Mouse (Mus musculus) forelimb bud, embryonic 11.5 days (tissue): ENCODE results near the gene Igsf3.

ENCODE experiments used
- DNase-seq: peaks from one replicate; pipeline ENCODE4 v3.0.0-alpha.2; 2012; ENCODE audit warnings: low read depth, low spot score

Gene Igsf3

GRCm38 (mm10) chr3:101444437-101444836 lies 67.6 kb downstream of the Igsf3 start:
- DNase-seq, result no peak

- DNase-seq, result no peak
These were observed 70.4 kb downstream of the Igsf3 start for GRCm38 (mm10) chr3:101447239-101447638.

DNA sequence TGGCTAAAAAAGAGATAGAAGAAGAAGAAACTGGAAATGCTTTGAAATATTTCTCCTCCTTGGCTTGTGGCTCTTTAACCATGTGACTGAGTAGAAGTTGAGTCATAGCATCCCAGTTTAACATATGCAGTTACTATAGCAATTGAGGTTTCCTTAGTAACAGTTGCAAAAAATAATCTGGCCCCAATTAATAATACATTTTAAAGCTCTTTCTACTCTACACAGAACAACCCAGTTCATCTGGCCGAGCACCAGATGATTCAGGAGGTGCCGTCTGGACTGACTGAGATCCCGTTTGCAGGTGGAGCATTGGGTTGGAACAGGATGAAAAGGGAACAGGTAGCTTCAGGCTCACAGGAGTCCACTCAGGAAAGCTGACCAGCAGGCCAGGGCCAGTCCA lies 71.9 kb downstream of the Igsf3 start:
- no peak for DNase-seq

GRCm38 (mm10) chr3:101450811-101451428 lies 74.0 kb downstream of the Igsf3 start:
- DNase-seq, result no peak

- no peak for DNase-seq
These were observed 83.7 kb downstream of the Igsf3 start for GRCm38 (mm10) chr3:101460618-101461017.

DNA sequence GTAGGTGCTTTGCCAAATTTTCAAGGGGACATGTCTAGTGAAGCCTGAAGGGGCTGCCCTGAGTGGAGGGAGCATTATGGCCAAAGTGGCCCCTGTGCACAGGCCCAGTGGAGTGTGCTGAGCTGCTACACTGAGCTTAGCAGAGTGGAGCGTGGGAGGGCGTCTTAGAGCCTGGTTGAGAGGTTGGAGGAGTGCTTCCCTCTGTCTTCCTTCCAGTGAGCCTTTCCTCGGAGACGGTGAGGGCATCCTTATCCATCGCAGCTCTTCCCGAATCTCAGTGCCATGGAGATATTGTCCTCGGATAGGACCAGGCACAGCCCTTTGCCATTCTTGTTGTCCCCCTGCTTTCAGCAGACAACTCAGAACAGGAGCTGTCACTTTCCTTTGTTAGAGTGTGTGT lies 84.2 kb downstream of the Igsf3 start:
- DNase-seq, result no peak

DNA sequence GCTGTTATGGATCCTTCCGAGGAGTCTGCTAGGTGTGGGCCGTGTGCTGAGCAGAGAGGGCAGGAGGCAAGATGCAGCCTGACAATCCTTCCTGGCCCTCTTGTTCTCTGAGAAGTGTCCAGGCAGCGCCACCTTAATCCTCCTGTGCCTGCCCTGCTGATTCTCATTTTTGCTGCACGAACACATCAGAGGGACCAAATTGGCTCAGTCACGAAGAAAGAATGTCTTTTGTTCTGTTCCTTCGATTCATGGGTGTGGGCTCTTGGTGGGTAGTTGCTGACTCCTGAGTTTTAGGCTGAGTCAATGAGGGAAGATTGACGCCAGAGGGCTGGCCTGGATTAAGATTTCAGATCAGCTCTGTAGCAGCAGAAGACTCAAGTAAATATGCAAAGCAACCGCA lies 84.9 kb downstream of the Igsf3 start:
- no peak for DNase-seq

DNA sequence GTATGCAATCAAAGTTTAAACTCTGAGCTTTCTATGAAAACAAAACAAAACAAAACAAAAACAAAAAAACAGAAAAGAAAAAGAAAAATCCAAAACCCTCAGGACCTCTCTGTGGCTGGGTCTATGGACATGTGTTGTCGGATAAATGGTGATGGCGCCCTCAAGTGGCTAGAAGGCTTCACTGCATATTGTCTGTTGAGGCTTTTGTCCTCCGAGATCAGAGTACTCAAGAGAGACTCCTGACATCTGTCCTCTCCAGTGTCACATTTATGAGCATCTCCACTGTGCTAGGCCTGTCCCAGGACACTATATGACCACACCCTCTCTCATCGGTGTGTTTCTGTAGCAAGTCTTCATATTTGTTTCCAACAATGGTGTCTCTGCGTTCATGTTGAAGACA lies 85.4 kb downstream of the Igsf3 start:
- DNase-seq, result peak; percentile 83

- no peak for DNase-seq
These were observed 86.6 kb downstream of the Igsf3 start for GRCm38 (mm10) chr3:101463491-101463890.

GRCm38 (mm10) chr3:101469675-101470074 lies 92.8 kb downstream of the Igsf3 start:
- no peak for DNase-seq

DNA sequence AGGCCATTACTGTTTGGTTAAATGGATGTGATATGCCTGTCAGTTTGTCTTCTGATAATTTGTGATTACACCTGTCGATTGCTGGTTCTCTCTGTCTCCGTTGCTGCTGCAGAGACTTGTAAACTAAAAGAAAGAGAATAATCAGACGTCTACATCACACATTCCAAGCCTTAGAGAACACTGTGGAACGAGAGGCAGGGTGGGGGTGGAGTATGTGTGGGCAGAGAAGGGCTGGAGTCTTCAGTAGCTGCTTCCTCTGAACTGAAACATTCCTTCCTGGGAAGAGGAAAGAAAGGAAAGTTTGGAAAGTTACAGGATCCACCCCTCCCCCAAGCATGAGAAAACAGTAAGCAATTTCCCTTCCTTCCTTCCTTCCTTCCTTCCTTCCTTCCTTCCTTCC lies 95.0 kb downstream of the Igsf3 start:
- no peak for DNase-seq

GRCm38 (mm10) chr3:101481951-101482350 lies 105.1 kb downstream of the Igsf3 start:
- DNase-seq, result no peak

DNA sequence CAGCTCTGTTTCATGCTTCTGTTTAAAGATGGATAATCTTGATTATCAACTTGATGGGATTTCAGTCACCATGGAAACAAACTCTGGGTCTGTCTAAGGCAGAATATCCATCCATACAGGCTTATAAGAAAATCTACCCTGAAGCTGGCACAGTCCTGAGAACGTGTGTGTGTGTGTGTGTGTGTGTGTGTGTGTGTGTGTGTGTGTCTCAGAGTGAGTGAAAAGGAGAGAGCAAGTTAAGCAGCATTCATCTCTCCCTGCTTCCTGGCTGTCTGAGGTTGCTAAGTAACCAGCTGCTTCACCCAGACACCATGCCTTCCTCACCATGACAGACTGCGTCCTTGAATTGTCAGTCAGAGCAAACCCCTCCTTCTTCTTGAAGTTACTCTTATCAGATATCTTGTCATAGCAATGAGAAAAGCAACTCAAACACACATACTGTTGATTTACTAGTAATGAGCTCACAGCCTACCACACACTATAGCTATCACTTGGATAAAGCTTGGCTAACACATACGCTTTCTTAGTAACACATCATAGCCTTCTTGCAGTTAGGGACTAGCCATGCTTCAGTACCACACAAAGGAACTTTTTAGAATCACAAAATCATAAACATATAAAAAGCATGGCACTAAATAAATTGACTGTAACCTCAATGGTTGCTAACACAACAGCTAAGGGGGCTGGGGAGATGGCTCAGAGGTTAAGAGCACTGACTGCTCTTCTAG lies 106.5 kb downstream of the Igsf3 start:
- DNase-seq, result no peak

DNA sequence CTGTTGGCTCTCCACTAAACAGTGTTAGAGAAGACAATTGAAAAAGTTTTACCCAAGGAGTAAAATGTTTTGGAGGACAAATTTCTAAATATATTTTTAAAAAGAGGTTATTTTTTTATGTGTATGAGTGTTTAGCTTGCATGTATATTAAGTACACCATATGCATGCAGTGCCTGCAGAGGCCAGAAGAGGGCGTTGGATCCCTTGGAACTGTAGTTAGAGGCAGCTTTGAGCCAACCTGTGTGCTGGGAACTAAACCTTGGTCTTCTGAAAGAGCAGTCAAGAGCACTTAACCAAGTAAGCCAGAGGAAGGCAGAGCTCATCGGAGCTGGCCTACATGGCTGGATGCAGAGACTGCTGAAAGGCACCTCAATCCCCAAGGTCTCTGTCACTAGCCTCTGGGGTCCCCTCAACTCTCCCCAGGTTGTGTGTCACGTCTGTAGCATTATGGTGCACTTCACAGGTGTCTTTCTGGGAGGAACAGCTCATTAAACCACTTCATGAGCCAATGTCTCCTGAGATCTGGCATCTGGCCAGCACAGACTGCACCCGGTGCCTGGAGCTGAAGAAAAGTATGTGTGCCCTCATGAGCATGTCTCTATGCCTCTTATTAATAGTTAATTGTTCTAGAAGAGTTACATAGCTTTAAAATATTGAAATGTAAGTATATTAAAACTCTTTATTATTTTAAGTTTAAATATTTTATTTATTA lies 109.3 kb downstream of the Igsf3 start:
- no peak for DNase-seq

DNA sequence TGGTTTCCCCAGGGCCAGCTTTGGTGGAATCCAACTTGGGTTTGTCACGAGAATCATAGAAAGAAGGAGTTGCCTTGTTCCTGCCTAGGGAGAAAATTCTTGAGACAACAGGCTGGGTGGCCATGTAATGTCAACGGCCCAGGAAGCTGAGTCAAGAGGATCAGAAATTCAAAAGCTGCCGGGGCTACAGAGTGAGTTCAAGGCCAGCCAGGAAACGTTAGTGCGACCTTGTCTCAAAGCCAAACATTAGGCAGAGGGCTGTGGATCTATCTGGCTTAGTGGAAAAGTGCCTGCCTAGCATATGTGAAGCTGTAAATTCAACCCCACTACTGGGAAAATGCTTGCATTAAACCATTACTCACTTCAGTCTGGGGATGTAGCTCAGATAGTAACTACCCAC lies 110.6 kb downstream of the Igsf3 start:
- DNase-seq, result no peak

DNA sequence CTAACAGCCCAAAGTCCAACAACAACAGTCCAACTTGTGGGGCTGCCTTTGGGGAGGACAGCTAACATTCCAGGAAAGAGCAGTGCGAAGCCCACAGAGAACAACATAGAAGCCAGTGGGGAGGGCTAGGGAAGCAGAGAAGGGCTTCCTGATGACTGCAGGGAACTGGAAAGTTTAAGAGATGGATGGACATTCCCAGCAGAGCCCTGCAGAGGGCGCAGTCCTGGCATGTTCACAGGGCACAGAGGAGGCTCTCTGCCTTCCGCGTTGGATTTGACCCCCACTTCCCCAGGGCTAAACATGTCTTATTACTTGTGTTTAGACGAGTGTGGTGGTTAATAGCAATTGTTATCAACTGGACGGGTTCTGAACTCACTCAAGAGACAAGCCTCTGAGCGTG lies 111.3 kb downstream of the Igsf3 start:
- no peak for DNase-seq

DNA sequence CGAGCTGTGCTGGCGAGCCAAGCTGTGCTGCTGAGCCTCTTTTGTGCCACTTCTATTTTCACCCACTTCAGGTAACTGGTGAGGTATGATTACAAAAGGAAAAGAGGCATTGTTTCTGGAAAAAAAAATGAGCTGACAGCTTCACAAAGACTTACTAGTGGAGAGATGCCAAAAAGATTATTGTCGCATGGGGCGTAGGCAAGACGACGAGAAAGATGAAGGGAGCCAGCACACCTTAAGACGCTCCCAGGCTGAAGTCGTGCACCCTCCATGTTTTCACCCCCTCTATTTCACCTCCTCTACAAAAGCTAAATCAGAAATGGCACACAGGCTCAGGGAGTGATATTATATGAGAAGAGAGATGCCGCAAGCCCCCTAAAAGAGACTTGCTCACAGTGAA lies 113.6 kb downstream of the Igsf3 start:
- DNase-seq, result no peak

DNA sequence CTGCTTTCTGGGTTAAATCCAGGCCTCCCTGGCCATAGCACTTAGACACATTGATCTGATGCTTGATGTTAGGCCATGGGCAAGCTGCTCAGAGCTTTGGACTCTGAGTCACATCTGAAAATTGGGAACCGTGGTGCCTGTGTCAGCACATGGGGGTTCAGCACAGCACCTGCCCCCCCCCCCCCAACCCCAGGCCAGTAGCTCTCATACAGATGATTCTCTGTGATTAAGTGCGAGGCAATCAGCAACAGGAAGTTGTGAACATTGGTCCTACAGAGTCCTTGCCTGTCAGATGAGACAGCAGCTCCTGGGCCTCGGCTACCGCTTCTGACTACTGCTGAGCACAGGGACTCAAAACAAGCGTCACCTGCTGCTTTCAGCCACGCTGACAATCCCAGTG lies 116.0 kb downstream of the Igsf3 start:
- no peak for DNase-seq

- peak; percentile 93 for DNase-seq
These were observed 117.1 kb downstream of the Igsf3 start for GRCm38 (mm10) chr3:101493937-101494459.

GRCm38 (mm10) chr3:101497432-101498030 lies 120.6 kb downstream of the Igsf3 start:
- DNase-seq, result no peak

- no peak for DNase-seq
These were observed 123.0 kb downstream of the Igsf3 start for GRCm38 (mm10) chr3:101499906-101500305.

DNA sequence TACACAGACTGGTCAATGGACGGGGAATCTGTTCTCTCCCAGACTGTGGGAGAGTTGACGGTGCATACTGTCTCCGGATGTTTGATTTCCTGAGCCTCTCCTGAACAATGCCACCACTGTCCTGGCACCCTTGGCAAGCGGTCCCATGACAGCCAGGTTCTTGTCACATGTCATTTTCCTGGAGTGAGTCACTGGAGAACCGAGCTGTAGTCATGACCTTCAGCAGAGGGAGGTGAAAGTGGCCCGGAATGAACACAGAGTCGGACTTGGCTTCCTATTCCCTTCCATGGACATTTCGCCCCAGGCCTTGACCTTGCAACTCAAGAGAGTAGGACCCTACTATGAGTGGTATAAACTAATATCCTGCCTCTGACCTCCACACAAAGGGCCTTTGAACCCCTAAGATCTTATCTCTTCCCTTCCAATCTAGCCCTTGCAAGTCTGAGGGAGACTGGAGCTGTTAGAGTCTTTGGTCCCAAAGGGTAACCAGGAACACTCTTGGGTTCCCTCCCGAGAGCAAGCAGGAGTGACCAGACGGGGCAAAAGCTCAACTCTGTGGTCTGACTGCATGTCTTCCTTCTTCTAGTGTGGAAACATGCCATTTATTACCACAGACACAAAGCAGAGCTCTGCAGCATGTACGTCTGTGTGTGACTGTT lies 123.6 kb downstream of the Igsf3 start:
- DNase-seq, result no peak
